In the genomic region with DNA sequence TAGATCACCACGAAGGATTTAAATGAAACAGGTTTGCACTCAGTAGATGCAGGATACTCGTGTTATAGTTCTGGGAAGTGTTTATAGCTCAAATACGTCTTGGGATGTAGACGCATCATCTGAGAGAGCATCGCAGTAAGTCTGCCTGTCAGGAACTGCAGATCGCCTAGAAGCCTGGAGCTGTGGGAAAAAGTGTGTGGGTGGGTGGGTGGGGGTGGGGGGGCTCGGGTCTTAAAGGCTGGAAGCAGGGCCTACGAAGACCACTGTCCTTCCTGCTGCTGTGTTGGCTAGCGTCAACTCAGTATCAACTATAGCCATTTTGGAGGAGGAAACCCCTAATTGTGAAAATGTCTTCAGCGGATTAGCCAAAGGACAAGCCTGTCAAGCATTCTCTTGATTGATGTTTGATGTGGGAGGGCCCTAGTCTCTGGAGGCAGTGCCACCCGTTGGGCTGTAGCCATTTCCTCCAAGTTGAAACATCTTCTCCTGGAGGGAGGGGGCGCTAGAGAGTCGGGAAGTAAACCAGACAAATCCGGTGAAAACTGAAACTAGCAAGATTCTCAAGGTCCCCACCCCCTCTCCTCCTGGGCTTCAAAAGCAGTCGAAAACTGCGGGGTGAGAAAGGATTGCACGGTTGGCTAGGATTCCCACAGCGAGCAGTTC, we compare ENCODE assay signal across 8 mouse cellular contexts. TPM values are rescaled to one million over a fixed set of nuclear protein-coding genes. Genes with fewer than 3 reads are reported as not detected.
DNase-seq lines count a peak whose midpoint lies in the region; ATAC-seq lines count a peak whose summit lies in the region.

A gene (plus strand): TSS at position 585 of the 663 bp plus-strand sequence.

- H3K27ac ChIP-seq in intestine, embryonic 16.5 days (ENCODE audit: low read length), result no peak within 1 kb of the TSS

- H3K4me1 ChIP-seq in intestine, embryonic 16.5 days (ENCODE audit: control insufficient read depth, insufficient read depth, low read length), result no peaks in the 10 kb centered on the region; the same call in 1 of the 2 replicates

- H3K27me3 ChIP-seq in intestine, embryonic 16.5 days (replicated peaks; ENCODE audit: control insufficient read depth, insufficient read depth, low read length), result no peaks in the 10 kb centered on the region

- no peaks in the 10 kb centered on the region for H3K36me3 ChIP-seq in intestine, embryonic 16.5 days (ENCODE audit: control insufficient read depth, insufficient read depth, low read length)

- H3K4me2 ChIP-seq in intestine, embryonic 16.5 days (ENCODE audit: low read depth, low read length), result peak within 1 kb of the TSS; percentile 52

- ATAC-seq in intestine, embryonic 16.5 days, result peak; percentile 91

- 24% methylated on average over 18 of the region's 18 CpGs for WGBS in intestine, embryonic 16.5 days

- H3K9me3 ChIP-seq in intestine, embryonic 16.5 days (ENCODE audit: control insufficient read depth, low read length), result no peaks in the 10 kb centered on the region

- peak; percentile 97 for DNase-seq in adrenal gland, postnatal 14 days
- DNase-seq in embryo, embryonic 9.5 days (ENCODE audit: extremely low spot score), result peak; percentile 80
- DNase-seq in gonadal fat pad, adult 2 months (ENCODE audit: low read depth), result peak; percentile 66
- DNase-seq in left cerebral cortex, postnatal 25 days (ENCODE audit: low spot score in 2 of 2), result peak; percentile 89 to 97
- DNase-seq in mesoderm, embryonic 11.5 days (ENCODE audit: low read depth, low spot score), result peak; percentile 88
- peak; percentile 82 to 92 for DNase-seq in right cerebral cortex, postnatal 36 days (ENCODE audit: low spot score in 2 of 2)
- DNase-seq in urinary bladder, postnatal 4 days (ENCODE audit: low spot score in 2 of 2), result peak; percentile 80 to 87

- H3K4me3 ChIP-seq in intestine, embryonic 16.5 days (ENCODE audit: low read length), result peak within 1 kb of the TSS; percentile 43

- H3K9ac ChIP-seq in intestine, embryonic 16.5 days (ENCODE audit: low read depth, low read length), result peak within 1 kb of the TSS; percentile 64

- intact Hi-C loops in left cerebral cortex, postnatal 25 days (cut with DNase I), result loop anchor here (1.0 to 2.0 kb wide), 2 partner anchors 122 to 232 kb away; a partner anchor contains a TSS

RNA-seq across cellular contexts. Expression of the gene that starts here (rescaled TPM):
- total RNA-seq in adrenal gland, postnatal 14 days (2021), result 7.2 and 9.4 TPM in 2 replicates
- 3.3 and 4.4 TPM in 2 replicates for polyA plus RNA-seq in gonadal fat pad, adult 2 months (2012; rRNA removed)
- 2.1 and 2.3 TPM in 2 replicates for polyA plus RNA-seq in intestine, embryonic 16.5 days (2015; fragmentation: Nextera tagmentation; extraction: Ambion mirVana)
- total RNA-seq in left cerebral cortex, postnatal 25 days (2021), result 10 to 100 TPM; 13.7 to 14.8 TPM
